Mouse (Mus musculus): Measurements from ENCODE around the gene Ppara.
A peak's percentile ranks its signal among the peaks of the same experiment; 100 is the strongest.

Gene Ppara

GRCm38 (mm10) chr15:85728224-85728623 is 6.6 kb upstream of the Ppara start:
- DNase-seq (ENCODE audit: low spot score), result no peak

- DNase-seq (ENCODE audit: low spot score), result no peak
Observed at GRCm38 (mm10) chr15:85729256-85729655, 5.5 kb upstream of the Ppara start.

- DNase-seq (ENCODE audit: low spot score), result no peak
Observed at GRCm38 (mm10) chr15:85730027-85730426, 4.8 kb upstream of the Ppara start.

GRCm38 (mm10) chr15:85731885-85732603 is 2.7 kb upstream of the Ppara start:
- DNase-seq (ENCODE audit: low spot score), result no peak

GRCm38 (mm10) chr15:85732604-85732968 is 2.2 kb upstream of the Ppara start:
- DNase-seq (ENCODE audit: low spot score), result no peak

- DNase-seq (ENCODE audit: low spot score), result no peak
Observed at GRCm38 (mm10) chr15:85733686-85734085, 1.1 kb upstream of the Ppara start.

- no peak for DNase-seq (ENCODE audit: low spot score)
Observed at GRCm38 (mm10) chr15:85734148-85734547, 635 bp upstream of the Ppara start.

- DNase-seq (ENCODE audit: low spot score), result peak; percentile 97
Observed at GRCm38 (mm10) chr15:85735063-85735835, 466 bp downstream of the Ppara start.

- DNase-seq (ENCODE audit: low spot score), result no peak
Observed at GRCm38 (mm10) chr15:85735836-85736190, 1.0 kb downstream of the Ppara start.

- no peak for DNase-seq (ENCODE audit: low spot score)
Observed at GRCm38 (mm10) chr15:85736506-85736905, 1.7 kb downstream of the Ppara start.

GRCm38 (mm10) chr15:85738416-85738815 is 3.6 kb downstream of the Ppara start:
- DNase-seq (ENCODE audit: low spot score), result no peak

- DNase-seq (ENCODE audit: low spot score), result no peak
Observed at GRCm38 (mm10) chr15:85738939-85739338, 4.2 kb downstream of the Ppara start.

- DNase-seq (ENCODE audit: low spot score), result no peak
Observed at GRCm38 (mm10) chr15:85742608-85743007, 7.8 kb downstream of the Ppara start.

- no peak for DNase-seq (ENCODE audit: low spot score)
Observed at GRCm38 (mm10) chr15:85743946-85744345, 9.2 kb downstream of the Ppara start.

GRCm38 (mm10) chr15:85746178-85746577 is 11.4 kb downstream of the Ppara start:
- DNase-seq (ENCODE audit: low spot score), result no peak

- no peak for DNase-seq (ENCODE audit: low spot score)
Observed at GRCm38 (mm10) chr15:85746671-85747070, 11.9 kb downstream of the Ppara start.

GRCm38 (mm10) chr15:85747951-85748350 is 13.2 kb downstream of the Ppara start:
- no peak for DNase-seq (ENCODE audit: low spot score)

- DNase-seq (ENCODE audit: low spot score), result no peak
Observed at GRCm38 (mm10) chr15:85748466-85748865, 13.7 kb downstream of the Ppara start.

- no peak for DNase-seq (ENCODE audit: low spot score)
Observed at GRCm38 (mm10) chr15:85749141-85749540, 14.4 kb downstream of the Ppara start.

- no peak for DNase-seq (ENCODE audit: low spot score)
Observed at GRCm38 (mm10) chr15:85750115-85750514, 15.3 kb downstream of the Ppara start.

- no peak for DNase-seq (ENCODE audit: low spot score)
Observed at GRCm38 (mm10) chr15:85752655-85753054, 17.9 kb downstream of the Ppara start.

- no peak for DNase-seq (ENCODE audit: low spot score)
Observed at GRCm38 (mm10) chr15:85754033-85754650, 19.4 kb downstream of the Ppara start.

- no peak for DNase-seq (ENCODE audit: low spot score)
Observed at GRCm38 (mm10) chr15:85755214-85755613, 20.4 kb downstream of the Ppara start.

All from MN1 (cell line).